Mouse (Mus musculus) v-Abl transformed pro-B cells (cell line): ENCODE results near the gene Clcn2.

ENCODE experiments used
- in situ Hi-C, 2 experiments: fragments of 400-800 bp; cut with MboI; formaldehyde crosslinking; loops; one replicate each; pipeline ENCODE4 v1.15.1; 2025; ENCODE audit not compliant: unreplicated experiment in 2 of 2

Clcn2 gene

DNA sequence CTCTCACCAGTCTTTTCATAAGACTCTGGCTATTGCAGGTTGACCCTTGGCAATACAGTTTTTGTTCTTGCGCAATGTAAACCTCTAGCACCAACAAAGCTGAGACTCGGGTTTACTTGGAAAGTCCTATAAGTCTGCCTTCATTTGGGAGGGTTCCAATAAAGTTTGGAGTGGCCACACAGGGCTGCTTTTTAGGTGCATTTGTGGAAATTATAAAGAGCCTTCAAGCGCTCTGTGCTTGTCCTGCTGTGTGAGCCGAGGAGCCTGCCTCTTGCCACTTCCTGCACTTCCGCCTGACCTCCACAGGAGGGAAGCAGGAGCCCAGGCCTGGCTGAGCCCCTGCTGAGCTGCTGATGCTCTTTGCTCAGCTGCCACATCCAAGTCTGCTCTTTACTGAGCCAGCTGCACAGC lies 6.8 kb upstream of the Clcn2 start:
- in situ Hi-C loops = loop anchor here (25.0 kb wide), 4 partner anchors 463 to 1538 kb away; partner anchors contain the start of genes Senp2 (in 1 of the 2) and Tra2b (in 1 of the 2)

DNA sequence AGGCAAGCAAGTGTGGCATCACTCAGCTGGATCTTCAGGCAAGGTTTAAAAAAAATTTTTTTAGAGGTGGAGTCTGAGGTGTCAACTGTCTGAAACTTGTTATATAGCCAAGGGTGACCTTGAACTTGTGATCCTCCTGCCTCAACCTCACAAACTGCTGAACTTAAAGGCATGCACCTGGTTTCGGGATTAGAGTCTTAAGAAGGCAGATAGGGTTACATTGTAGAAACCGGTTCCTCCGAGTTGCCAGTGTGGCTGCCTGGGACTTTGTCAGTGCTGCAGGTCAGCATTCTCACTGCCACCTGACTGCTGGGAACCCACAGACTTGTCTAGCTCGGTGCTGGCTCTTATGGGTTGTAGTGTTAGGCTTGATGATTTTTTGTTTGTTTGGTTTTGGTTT lies 5.7 kb upstream of the Clcn2 start:
- in situ Hi-C loops = loop anchor here (25.0 kb wide), 4 partner anchors 464 to 1539 kb away; partner anchors contain the start of genes Senp2 (in 1 of the 2) and Tra2b (in 1 of the 2)

DNA sequence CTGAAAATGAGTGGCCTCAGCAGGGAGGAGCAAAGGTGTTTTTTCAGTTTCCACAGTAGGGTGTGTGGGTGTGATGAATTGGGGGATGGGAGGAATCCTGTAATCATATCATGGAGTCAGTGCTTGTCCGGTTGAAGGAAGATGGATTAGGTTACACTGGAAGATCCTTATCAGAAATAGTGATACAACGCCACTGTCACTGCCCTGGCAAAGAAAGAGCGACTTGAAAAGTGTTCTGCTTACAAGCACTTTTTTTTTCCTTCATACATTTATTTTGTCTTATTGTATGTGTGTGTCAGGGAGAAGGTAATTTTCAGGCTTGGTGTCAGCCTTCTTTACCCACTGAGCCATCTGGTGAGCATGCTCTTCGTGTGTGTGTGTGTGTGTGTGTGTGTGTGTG lies 5.2 kb upstream of the Clcn2 start:
- in situ Hi-C loops = loop anchor here (25.0 kb wide), 4 partner anchors 465 to 1540 kb away; partner anchors contain the start of genes Senp2 (in 1 of the 2) and Tra2b (in 1 of the 2)

DNA sequence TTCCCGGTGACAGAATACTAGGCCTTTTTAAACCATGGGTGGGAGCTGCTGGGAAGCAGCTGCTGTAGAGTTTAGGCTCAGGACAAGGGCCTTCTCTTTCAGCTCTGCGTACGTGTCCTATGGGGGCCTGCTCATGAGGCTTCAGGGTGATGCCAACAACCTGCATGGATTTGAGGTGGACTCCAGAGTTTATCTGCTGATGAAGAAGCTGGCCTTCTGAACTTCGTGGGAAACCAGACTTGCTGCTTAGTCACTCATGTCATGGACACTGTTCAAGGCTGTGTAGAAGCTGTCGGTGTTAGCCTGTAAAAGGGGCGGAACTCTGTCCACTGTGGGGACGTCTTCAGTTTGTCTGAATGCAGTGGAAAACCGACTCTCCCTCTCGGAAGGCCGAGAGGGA lies 4.3 kb upstream of the Clcn2 start:
- in situ Hi-C loops = loop anchor here (25.0 kb wide), 4 partner anchors 465 to 1540 kb away; partner anchors contain the start of genes Senp2 (in 1 of the 2) and Tra2b (in 1 of the 2)

DNA sequence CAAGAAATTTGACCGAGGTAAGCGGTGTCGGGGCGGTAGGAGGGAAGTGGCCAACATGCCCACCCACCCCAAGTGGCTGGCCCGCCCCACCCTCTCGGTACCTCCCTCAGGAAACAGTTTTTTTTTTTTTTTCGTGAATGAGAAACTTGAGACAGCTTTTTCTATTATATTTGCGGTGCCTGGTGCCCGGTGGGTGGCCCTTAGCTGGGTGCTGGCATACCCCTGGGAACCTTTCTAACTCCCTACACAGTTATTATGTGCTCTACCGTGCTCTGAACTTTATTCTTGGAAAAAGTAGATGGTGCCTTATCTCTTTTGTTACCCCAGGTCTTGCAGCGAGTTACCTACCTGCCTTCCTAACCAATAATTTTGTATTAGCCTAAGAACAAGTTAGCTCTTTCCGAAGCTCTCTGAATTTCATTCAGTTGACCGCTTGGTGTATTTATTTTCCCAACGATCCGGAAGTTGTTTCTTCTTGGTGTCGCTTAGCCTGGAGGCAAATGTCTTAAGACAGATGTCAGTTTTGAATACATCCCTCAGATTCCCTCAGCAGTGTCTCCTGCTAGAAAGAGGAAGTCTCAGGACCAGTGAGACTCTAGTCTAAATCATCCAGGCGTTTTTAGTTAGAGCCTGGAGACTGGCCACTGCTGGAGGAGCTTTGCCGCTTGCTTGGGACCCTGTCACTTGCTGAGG lies 578 bp upstream of the Clcn2 start:
- in situ Hi-C loops = loop anchor here (5.0 to 25.0 kb wide), 6 partner anchors 44 to 1544 kb away; partner anchors contain the start of genes Senp2 (in 1 of the 2) and Tra2b (in 1 of the 2)

DNA sequence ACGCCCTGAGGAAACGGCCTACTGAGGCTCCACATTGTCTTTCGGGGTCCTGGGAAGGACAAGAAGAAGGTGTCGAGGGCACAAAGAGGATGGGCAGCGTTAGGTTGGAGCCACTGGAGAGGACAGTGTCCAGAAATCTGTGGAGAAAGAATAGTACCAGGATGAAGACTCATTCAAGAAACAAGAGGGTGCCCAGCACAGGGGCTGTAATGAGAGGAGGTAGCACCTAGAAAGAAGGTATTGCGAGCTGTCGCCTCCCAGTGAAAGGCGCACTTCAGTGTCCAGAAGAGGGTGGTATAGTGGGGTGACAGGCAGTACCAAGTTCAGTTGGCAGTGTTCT lies 735 bp downstream of the Clcn2 start:
- in situ Hi-C loops = loop anchor here (5.0 to 25.0 kb wide), 6 partner anchors 45 to 1545 kb away; partner anchors contain the start of genes Senp2 (in 1 of the 2) and Tra2b (in 1 of the 2)

DNA sequence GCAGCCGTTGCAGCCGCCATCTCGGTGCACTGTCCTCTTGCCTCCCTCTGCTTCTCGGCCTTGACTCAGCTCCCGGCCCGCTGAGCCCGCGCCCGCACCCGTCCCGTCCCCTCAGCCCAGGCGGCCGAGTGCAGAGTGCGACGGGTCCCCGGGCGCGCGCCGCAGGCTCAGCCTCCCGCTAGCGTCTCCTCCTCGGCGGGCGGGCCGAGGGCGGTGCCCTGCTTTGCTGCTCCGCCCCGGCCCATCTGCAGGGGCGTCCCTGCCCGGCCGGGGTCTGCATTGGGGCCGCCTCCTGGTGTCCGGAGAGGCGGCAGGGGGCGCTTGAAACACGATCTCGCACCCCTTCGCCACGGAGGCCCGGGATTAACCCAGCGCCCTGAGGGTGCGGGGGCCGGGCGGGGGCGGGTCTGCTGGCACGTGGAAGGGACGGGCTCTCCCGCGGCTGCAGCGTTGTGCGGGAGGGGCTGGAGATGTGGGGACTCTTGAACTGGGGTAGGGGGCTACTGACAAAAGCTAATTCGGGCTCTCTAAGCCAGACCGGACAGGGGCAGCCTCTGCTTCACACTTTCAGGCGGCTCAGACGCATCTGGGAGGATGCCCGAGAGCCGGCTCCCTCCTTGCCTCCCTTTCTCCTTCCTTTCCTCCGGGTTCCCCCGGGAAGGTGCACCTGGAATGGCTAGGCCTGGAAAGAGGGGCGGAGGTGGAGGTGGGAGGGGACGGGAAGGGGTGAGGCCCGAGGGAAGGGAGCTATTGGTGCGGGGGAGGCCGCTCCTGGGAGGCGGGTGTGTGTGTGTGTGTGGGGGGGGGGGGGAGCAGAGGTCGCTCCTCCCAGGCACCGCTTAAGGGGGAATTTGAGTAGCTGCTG lies 1.3 kb downstream of the Clcn2 start:
- in situ Hi-C loops = loop anchor here (5.0 to 25.0 kb wide), 6 partner anchors 46 to 1546 kb away; partner anchors contain the start of genes Senp2 (in 1 of the 2) and Tra2b (in 1 of the 2)

DNA sequence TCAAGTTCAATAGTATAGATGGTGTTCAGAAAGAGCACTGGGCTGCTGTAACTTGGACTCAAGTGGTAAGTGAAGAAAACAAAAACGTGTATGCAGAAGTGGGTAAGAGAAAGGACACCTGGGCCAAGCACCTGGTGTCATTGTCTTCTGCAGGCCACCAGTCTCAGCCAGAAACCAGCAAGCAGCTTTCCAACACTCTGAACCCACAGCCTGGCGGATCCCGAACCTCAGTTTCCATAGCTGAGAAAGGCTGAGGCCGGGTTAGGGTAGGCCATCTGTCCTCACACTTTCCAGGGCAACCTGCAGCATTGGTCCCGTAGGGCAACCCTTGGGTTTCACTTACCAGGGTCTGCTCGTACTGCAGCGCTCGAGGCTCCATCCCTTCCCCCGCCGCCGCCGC lies 2.0 kb downstream of the Clcn2 start:
- in situ Hi-C loops = loop anchor here (5.0 to 25.0 kb wide), 6 partner anchors 47 to 1547 kb away; partner anchors contain the start of genes Senp2 (in 1 of the 2) and Tra2b (in 1 of the 2)

DNA sequence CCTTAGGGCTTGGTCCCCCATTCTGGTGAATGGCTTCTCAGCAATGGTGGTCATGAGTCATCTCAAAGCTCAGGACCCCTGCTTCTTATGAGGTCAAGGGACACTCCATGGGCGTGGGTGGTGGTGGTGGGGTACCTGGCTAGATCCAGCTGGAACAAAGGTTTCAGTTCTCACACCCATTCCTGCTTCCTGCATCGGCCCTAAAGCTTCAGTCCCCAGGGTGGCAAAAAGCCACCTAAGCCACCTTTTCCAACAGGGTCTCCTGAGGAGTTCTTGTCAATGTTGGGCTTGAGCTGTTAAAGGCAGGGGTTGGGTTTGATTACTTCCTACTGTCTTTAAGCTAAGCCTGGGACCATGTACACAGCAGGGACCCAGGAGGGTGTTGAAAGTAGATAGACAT lies 2.4 kb downstream of the Clcn2 start:
- in situ Hi-C loops = loop anchor here (5.0 to 25.0 kb wide), 6 partner anchors 47 to 1547 kb away; partner anchors contain the start of genes Senp2 (in 1 of the 2) and Tra2b (in 1 of the 2)

DNA sequence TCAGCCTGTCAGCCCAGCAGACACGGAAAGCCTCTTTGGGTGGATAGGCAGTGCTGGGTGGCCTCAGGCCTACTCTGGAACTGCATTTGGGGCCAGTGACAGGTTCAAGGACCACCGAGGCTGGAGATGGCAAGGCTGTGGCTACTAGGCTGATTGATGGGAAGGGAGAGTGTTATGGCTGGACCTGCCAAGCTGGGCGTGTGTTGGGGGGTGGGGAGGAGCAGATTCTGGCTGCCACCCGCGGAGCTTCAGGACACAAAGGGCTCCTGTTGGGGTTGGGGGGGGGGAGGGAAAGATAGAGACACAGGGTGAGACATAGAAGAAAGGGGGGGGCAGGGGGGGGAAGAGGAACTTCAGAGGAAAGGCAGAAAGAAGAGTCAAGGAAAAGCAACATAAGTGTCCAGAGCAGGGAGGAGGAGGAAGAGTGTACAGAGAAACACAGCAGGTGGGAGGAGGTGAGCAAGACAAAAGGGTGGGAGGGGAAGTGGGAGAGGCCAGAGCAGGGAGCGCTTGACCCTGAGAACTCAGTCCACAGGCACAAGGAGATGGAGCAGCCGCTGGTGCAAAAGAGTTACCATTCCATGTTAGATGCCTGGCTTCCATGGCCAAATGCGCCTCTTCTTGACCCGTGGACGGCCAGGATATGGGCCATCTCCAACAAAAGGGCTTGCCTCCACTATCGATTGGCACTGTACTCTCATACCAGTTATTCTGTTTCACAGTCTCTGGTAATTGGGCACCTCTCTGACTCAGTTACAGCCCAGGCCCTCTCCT lies 3.1 kb downstream of the Clcn2 start:
- in situ Hi-C loops = loop anchor here (5.0 to 25.0 kb wide), 6 partner anchors 48 to 1548 kb away; partner anchors contain the start of genes Senp2 (in 1 of the 2) and Tra2b (in 1 of the 2)

DNA sequence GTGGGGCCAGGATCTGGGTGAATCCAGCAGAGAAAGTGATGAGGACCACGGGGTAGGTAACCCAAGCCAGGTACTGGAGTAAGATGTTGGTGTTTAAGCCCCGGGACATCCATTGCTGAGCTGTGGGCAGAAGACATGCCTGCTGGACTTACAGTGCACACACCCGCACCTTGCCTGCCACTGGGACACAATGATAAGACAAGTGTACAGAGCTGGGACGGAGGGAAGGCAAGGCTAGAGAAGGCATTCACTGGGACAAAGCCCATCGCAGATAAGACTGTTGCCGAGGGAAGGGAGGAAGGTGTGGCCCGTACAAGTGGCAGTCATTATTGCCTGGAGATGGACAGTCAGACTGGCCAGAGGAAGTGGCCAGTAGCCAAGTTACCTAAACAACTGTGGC lies 4.7 kb downstream of the Clcn2 start:
- in situ Hi-C loops = loop anchor here (5.0 to 25.0 kb wide), 6 partner anchors 49 to 1549 kb away; partner anchors contain the start of genes Senp2 (in 1 of the 2) and Tra2b (in 1 of the 2)

DNA sequence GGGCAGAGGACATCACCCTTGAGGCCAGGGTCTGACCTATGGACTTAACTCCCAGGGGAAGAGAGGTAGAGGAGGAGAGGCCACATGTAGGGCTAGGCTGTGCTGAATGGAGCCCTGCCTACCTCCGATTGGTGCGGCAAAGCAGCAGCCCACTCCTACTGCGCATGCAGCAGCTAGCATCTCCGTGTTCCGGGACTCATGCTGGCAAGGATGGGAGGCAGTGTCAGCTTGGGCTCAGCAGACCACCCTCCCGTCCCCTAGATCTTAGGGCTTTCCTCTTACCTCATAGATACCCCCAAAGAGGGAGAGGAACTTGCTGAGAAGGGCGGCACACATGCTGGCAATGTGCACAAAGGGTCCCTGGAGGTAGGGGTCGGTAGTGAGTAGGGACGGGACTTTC lies 5.4 kb downstream of the Clcn2 start:
- in situ Hi-C loops = loop anchor here (5.0 to 25.0 kb wide), 6 partner anchors 50 to 1550 kb away; partner anchors contain the start of genes Senp2 (in 1 of the 2) and Tra2b (in 1 of the 2)

DNA sequence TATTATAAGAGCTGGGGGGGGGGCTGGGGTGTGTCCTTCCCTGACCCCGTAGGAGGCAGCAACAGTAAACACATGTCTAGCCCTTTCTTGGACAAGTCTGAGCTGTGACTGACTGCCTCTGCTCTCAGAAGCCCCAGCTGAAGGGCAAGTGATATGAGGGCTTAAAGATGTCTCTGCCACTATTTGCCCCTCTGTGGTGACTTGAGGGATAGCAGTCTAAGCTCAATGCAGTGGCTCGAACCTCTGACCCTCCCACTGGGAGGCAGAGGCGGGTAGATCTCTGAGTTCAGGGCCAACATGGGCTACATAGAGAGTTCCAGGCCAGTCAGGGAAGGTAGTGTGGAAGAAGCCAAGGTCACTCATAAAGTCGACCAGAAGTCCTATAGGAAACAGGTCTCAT lies 6.7 kb downstream of the Clcn2 start:
- in situ Hi-C loops = loop anchor here (5.0 to 25.0 kb wide), 6 partner anchors 51 to 1551 kb away; partner anchors contain the start of genes Senp2 (in 1 of the 2) and Tra2b (in 1 of the 2)

DNA sequence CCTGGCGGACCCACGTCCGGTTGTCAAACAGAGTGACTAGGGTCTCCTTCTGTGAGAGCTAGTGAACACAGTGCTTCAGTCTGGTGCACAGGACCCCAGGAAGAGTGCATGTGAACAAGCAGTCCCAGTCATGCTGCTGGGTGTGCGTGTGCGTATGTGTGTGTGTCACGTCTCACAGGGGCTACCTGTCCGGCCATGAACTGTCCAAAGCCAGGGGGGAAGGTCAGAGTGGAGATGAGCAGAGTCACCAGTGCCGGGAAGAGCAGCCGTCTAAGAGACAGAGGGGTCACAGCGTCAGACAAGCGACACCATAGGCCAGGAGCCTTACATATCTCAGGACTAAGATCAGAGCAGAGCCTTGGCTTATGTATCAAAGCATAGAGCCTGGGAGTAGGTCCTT lies 7.2 kb downstream of the Clcn2 start:
- in situ Hi-C loops = loop anchor here (5.0 to 25.0 kb wide), 6 partner anchors 52 to 1552 kb away; partner anchors contain the start of genes Senp2 (in 1 of the 2) and Tra2b (in 1 of the 2)

DNA sequence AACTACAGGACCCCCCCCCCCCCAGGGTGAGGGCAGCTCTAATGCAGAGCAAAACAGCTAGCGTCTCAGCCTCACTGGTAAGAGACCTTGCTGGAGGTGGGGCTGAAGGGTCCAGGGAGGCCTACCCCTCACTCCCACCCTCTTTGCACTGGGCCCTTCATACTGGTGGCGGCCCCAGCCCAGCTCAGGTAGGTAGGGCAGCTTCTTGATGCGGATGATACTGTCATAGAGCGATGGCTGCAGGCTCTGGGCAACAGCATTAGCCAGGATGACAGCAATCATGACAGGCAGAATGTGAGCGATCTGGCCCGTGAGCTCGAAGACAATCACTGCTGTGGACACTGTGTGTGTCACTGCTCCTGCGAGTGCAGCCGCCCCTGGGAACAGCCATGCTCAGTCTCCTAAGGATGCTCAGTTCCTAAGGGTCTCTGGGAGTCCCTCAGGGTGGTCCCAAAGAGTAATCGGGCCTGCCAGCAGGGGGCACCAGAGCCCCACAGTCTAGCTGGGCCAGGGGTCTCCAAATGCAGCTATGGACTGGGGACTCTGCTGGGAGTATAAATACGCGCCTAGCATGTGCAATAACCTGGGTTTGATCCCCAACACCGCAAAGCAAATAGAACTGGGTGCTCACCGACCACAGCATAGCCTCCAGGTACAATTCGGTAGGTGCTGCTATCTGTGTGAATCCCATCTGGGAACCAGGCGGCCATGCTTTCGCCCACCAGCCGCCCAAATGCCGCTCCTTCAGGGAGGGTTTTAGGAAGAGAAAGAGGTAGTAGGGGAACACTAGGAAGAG lies 8.4 kb downstream of the Clcn2 start:
- in situ Hi-C loops = loop anchor here (10.0 to 25.0 kb wide), 5 partner anchors 478 to 1553 kb away; partner anchors contain the start of genes Senp2 (in 1 of the 2) and Tra2b (in 1 of the 2)

DNA sequence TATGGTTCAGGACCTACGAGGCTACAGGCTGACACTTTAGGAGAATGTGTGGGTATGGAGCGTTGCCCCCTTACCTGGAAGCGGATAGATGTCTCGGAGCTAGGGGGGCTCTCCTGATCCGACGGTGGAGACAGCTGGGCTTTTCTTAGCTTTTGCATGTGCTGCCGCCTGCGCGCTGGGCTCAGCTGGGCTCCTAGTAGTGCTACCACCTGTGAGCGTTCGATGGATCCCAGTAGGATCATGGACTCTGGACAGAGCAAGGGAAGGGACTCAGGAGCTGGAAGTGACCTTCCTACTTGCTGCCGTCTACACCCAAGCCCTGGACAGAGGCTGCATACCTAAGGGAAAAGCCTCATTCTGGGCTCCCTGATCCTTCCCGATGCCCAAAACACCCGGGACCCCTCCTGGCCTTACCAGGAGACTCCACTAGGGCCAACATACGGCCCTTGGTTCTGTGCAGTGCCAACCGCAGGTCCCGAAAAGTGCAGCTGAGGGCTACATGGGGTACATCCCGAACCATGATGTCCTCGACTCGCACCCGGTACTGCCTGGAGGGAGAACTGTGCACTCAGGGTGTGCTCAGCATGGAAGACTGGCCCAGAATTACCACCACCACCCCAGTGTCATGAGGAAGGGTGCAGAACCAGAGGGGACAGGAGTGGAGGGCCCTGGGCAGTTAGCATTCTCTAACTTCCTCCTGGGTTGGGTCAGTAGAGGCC lies 9.2 kb downstream of the Clcn2 start:
- in situ Hi-C loops = loop anchor here (10.0 to 25.0 kb wide), 5 partner anchors 479 to 1554 kb away; partner anchors contain the start of genes Senp2 (in 1 of the 2) and Tra2b (in 1 of the 2)

DNA sequence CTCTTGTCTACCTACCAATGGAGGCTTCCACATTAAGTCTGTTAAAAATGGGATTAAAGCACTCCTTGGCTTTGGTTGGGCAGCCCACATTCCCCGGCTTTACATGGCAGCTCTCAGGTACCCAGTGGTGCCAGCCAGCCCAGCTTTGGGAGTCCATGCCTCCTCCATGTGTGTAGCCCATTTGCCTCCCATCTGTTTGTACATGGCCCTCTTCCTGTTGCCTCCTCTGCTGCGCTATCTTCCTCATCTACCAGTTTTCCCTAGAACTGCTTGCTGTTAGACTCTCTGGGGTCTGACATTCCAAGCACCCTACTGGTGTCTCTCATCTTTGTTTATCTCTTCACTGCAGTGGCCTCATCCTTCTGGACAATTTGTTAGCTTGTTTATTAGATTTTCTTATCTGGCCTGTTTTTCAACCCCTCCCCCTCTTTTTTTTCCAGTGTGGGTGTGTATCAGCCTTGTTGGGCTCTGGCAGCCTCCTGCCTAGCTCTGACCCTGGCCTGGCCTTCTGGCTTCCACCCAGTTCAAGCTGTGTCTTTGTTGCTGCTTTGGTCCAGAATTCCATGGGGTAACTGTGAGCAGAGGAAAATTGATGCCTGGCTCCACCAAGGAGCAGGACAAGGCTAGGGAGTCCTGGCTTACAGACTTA lies 11.0 kb downstream of the Clcn2 start:
- in situ Hi-C loops = loop anchor here (10.0 to 25.0 kb wide), 5 partner anchors 481 to 1556 kb away; partner anchors contain the start of genes Senp2 (in 1 of the 2) and Tra2b (in 1 of the 2)
